Mouse (Mus musculus) spleen, adult 18-20 months (tissue): ENCODE data around the gene Ten1.
A peak's percentile ranks its signal among the peaks of the same experiment; 100 is the strongest.

Experiments used
- DNase-seq, 2 experiments: peaks; one replicate each; pipeline ENCODE4 v3.0.0; 2022; ENCODE audit warnings: mixed read lengths in 2 of 2

Gene Ten1

DNA sequence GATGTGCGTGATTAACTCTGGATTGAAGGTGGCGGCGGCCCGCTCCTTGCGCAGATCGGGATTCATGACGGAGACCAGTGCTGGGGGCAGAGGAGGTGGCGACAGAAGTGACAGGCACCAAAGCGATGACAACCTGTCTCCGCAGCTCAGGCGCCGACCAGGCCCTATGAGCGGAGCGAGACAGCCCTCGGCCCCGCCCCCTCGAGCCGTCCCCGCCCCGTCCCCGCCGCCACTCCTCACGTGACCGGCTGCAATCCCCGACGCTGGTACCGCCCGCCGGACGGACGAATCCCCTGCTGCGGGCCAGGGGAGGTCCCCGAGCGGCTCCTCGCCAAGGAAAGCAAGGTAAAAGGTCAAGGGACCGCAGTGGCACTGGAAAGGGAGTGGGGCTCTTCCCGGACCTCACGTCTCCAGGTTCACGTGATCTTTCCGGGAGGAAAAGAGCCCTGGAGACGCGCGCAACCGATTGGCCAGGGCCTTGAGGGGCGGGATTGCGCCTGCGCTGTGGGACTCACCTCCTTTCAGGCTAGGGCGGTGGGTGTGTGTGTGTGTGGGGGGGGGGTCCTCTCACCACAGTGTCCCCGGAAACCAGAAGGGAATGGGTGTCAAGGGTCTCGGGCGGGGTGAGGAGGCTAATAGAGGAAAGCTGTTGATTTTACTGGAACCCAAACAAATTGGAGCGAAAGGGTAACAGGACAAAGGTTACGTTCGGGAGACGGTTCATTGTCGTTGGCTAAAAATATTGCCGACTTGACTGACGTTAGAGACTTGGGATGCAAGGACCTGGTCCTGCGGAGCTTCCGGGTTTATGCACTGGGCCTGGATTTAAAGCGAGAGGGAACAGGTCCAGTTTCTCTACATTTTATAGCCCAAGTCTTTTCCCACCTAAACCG, at the start of gene Ten1, which contains the start of gene Acox1:
Ten1 (plus strand) TSS at position 217 of the 893 bp plus-strand sequence.
Acox1 (minus strand) TSS at position 407 of the 893 bp plus-strand sequence.
- DNase-seq = peak; percentile 91 to 95

DNA sequence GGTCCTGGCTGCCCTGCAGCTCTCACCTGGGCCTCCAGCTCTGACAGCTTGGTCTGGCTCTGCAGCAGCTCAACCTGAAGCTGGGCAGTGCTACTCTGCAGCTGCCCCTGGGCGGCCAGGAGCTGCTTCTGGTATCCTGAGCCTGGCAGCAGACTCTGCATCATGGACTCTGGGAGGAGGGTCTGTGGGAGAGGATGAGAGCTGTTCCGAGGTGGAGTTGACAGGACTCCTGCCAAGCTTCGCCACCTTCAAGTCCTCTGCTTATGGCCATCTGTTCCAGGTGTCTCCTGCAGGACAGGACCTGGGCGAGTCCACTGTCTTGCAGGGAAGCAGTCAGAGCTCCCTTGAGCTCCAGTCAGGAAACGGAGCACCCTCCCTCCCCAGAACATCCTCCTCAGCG, 49.3 kb upstream of the Ten1 start:
- no peak for DNase-seq

DNA sequence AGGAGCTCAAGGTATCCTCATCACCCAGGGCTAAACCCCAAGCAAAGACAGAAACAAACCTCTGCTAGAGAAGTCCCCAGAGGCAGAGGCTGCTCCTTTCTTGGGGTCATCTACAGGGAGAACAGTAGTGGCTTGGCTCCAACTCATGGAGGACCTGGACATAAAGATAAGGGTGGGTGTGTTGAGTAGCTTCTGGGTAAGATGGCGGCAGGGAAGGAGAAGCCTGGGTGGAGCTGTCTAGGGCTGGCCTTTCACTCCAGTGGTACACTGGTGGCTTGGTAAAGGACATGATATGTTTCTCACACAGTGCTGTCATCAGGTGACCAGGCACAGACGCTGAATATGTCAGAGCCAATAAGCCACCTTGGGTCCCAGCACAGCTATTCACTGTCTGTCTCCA, 47.7 kb upstream of the Ten1 start:
- no peak for DNase-seq

DNA sequence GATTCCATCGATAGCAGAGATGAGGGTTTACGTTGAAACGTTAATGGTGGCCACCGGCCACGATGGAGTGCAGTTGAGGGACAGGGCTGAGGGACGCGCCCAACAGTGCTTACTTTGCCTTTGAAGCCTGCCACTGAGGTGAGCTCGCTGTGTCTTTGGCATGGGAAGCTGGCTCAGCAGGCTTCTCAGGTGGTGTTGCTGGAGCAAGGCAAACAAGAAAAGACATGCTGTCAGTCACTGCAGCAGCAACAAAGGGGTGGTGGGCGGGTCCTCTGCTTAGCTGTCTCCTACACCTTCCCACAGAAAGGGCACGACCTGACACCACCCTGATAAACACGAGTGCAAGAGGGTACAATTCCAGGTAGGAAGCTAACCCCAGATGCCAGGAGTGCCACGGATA, 37.3 kb upstream of the Ten1 start:
- no peak for DNase-seq

DNA sequence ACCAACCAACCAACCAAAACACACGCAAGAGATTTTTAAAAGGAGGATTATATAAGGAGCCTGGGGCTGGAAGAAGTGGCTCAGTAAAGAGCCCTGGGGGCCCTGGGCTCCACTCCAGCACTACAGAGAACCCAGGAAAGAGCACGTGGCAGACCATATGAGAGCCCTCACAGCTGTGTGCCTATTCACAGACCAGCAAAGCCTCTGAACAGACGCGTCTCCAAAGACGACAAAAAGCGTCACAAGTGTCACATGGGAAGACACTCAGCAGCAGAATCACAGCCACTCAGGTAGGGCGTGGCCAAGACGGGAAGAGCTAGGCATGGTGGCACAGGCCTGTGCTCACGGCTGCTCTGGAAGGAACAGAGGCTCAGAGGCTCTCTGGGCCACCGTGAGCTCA, 36.5 kb upstream of the Ten1 start:
- no peak for DNase-seq

DNA sequence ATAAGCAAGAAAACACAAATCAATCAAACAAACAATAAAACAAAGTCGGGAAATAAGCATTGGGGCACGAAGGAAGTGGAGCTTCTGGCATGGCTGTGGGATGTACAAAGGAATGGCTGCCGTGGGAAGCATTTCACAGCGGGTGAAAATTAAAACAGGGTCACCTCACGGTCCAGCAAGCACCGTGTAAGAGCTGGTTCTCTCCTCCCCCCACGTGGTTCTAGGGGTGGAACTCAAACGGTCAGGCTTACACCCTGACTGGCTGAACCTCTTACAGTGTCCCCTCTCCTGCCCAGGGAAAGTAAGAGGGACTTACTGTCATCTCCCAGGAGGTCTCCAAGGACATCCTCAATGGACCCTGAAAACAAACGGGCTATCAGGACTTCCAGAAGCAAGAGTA, 35.7 kb upstream of the Ten1 start:
- no peak for DNase-seq

DNA sequence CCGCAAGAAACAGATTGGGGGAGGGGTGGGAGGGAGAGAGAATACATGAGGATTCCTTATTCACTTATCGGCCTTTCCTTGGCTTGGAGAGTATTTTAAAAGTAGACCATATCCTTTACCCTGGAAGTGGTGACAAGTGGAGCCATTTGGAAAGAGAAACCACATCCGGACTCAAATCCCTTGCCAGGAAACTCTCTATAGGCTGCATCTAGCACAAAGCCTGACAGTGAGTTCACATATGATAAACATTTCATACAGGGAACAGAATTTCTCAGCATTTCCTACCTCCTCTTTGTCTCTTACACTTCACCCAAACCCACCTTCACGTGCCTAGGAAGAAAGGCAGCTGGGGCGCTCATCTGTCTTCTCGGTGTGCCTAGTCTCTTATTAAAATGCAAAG, 31.4 kb upstream of the Ten1 start:
- no peak for DNase-seq

DNA sequence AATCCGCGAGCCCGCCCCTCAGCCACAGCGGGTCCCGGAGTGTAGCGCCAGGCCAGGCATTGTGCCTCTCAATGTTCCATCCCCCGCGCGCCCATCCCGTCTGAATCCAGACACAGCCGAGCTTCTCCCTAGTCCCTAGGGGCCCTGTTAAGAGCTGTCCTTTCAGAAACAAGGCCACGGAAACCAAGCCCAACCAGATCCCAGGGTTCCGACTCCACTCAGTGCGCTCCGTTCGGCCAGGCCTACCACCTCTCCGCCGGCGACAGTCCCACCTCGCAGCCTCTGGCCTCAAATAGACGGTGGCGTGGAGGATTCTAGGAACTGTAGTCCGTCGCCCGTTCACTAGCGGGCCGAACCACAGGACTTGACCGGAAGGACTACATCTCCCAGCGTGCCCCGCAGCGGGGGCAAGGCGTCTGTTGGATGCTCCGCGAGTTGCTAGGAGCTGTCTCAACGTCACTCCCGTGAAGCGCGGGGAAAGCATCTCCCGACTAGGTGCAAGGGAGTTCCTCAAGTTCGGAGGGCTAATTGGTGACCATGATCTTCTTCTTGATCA, 30.7 kb upstream of the Ten1 start, which contains the start of gene Fbf1:
Fbf1 (minus strand) TSS at position 283 of the 556 bp plus-strand sequence.
- DNase-seq = peak; percentile 87 to 92

DNA sequence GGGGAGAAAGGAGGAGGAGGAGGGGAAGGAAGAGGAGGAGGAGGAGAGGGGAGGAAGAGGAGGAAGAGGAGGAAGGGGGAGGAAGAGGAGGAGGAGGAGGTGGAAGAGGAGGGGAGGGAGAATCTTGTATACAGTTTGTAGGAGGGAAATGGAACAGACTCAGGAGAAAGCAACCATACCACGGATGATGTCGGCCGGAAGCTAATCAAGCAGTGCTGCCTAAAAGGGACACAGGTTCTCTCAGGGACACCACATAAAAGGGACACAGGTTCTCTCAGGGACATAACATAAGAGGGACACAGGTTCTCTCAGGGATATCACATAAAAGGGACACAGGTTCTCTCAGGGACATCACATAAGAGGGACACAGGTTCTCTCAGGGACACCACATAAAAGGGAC, 29.4 kb upstream of the Ten1 start:
- no peak for DNase-seq

DNA sequence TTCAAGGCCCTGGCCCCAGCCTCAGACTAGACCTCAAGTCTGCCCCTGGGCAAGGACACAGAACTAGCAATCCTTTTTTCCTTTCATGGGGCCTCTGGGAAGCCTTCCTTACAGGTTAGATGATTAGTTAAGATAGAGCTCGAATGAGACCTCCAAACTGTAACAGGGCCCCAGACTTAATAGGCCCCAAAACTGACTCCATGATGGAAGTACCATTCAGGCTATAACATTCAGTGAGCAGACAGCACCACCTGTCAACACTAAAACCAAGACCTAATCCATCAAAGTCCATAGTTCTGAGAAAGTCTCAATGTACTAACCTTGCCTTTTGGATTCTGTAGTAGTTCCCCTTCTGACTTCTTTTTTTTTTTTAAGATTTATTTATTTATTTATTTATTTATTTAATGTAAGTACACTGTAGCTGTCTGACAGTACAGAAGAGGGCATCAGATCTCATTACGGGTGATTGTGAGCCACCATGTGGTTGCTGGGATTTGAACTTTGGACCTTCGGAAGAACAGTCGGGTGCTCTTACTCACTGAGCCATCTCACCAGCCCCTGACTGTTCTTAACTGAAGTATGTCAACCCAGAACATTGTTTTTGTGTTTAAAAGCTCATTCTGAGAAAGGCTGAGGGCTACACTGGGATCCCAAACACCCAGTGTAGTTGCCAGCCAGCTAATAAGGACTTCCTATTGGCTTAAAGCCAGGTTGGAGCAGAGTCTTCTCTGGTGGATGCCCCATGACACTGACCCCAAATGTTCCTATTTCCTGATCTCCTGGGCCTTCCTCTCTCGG, 28.5 kb upstream of the Ten1 start:
- no peak for DNase-seq

DNA sequence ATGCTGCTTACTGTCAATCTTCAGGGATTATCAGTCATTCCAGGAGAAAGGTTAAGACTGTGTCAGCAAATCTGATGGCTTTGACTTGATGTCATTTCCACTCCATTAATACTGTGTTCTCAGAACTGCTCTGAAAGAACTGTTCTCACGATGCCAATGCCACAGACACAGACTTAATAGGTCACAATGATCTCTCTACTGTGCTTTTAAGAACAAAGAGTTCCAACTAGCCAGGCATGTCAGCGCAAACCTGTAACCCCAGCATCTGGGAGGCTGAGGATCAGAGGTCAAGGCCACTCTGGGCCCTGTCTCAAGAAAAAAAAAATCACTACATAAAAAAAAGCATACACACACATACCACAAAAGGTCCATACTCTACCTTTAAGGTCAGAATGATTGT, 26.7 kb upstream of the Ten1 start:
- DNase-seq = no peak

DNA sequence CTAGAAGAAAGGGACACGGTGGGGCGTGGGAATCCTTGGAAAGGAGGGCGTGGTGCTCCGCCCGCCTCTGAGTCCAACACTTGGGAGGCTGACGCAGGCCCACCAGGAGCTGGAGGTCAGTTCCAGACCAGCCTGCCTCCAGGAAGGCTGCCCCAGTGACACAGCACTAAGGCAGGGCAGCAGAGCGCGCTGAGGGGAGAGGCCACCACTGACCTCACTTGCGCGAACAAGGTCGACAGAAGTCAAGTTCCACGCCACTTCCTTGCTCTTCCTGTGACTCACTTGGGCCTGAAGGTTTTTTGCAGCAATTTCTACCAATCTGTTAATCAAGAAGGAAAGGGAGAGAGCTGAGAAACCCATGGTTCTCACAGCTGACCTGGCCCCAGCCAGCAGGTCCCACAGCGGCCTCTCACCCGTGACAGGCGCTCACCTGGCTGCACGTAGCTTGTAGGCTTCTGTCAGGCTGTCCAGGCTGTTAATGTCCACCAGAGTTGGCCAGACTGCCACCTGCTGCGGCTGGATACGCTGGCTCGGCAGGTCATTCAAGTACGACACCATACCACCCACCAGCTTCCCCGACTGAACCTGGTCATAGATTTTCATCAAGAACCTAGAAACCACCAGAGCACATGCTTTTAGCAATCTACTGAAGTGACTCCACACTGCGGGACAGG, 23.7 kb upstream of the Ten1 start:
- no peak for DNase-seq

DNA sequence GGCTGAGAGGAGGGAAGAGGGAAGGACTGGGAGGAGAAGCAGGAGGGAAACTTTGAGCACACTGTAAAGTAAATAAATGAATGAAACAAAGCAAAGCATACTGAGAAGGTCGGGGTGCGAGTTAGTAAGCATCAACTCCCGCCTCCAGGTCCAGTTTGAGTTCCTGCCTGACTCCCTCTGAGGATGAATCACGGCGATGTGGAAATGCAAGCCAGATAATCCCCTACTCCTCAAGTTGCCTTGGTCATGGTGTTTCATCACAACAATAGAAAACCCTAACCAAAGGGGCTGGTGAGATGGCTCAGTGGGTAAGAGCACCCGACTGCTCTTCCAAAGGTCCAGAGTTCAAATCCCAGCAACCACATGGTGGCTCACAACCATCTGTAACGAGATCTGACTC, 22.6 kb upstream of the Ten1 start:
- DNase-seq = no peak

DNA sequence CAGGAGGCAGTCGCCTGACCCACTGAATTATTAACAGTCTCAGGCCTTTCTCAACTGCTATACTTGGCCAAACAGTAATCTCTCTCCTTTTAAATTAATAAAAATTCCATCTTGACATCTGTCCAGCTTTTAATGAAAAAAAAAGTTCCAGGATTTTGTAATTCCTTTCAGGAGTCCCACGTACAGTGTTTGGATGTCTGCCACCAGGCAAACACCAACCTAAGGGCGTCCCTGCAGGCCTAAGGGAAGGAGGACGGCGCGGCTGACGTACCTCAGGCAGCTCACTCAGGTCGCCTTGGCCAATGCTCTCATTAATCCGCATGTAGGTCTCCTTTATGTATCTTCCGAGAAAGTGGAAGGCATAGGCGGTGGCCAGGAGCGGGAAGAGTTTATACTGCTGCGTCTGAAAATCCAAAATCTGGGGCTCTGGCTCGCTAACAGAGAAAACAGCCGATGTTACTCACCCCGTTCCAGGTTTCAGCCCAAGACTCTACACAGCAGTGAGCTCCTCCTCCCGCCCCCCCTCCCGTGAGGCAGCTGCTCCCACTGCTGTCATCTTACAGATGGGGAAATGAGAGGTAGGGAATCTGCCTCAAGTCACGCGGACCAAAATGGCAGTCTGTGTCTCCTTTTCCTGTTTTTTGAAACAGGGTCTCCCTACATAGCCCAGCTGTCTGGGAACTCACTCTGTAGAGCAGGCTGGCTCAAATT, 20.1 kb upstream of the Ten1 start:
- no peak for DNase-seq

DNA sequence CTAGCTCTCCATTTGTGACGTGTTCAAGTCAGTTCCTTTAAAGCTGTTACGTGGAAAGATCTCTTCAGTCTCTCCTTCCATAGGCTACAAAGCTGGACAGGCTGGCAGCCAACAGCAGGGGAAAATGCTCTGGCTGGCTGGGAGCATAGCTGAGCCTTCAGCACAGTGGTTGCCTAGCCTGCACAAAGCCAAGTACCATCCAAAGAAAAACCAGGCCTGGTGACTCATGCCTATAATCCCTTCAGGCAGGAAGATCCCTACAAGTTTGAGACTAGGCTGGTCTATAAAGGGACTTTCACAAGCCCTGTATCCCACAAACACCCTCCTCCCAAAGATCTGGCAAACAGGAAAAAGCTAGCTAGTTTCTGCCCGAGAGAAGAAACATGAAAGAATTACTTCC, 12.8 kb upstream of the Ten1 start:
- DNase-seq = no peak

DNA sequence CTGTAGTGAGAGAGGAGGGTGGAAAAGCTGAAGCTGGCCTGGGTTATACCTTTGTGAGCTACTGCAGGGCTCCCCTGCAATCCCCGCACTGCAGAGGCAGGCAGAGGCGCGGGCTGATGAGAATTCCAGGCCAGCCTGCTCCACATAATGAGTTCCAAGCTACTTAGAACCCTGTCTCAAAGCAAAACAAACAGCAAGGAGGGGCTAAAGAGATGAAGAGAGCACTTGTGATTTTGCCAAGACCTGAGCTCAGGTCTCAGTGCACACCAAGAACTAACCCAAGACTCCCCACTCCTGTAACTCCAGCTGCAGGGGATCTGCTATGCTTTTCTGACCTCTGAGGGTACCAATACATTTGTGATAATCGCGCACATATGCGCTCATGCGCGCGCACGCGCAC, 12.3 kb upstream of the Ten1 start:
- no peak for DNase-seq

DNA sequence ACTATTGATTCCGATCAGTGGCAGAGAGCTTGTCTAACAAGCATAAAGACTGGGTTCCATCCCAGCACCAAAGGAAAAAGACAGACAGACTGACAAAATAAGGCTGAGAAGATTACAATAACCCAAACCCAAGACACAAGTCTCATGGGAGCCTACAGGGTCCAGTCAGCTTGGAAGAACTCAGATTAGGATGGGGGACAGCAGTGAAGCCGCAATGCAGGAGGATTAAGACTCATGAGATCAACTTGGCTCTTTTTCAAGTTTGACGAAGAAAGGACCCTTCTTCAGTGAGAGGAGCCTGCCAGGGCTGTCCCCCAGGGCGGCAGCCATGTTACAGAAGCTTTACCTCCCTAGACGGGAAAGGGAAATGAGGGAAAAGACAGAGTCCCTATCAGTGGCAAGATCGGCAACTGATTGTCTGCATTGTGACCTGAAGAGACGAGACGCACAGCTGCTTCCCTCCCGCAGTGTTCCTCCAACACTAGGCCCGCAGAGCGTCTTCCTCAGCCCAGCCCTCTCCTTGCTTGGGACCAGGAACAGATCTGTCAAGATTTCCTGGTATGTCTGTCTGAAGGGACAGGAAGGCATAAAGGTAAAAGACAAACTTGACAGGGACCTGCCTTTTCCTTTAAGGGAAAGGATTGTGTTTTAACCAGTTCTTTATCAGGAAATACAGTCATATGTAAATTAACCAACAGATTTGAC, 11.3 kb upstream of the Ten1 start:
- DNase-seq = no peak

DNA sequence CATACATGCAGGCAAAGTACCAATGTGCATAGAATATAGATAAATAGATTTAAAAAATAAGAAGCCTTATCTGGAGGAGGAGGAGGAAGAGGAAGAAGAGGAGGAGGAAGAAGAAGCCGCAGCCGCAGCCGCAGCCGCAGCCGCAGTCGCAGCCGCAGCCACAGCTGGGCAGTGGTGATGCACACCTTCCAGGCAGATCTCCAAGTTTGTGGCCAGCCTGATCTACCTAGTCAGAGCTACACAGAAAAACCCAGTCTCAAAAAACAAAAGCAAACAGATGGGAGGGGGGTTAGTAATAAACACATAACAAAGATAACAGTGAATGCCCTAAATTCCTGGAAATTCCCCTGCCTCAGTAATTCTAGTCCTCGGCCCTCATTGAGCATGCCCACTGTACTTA, 4.0 kb upstream of the Ten1 start:
- no peak for DNase-seq

DNA sequence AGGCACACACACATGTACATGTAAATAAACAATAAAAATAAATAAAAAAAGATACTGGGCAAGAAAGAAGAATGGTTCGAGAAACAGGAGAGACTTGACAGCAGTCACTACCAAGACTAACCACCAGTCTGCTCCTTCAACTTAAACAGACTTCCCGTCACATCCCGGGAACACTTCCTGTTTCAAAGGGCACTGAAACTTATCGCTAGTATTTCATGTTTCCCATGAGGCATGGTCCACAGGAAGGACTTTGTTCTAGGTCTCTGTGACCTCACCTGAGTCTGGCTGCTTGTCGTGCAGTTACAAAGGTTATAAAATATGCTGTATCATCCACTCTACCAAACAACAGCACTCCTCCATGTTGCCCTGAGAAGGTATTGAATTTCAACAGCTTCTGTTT, 3.4 kb upstream of the Ten1 start:
- no peak for DNase-seq

DNA sequence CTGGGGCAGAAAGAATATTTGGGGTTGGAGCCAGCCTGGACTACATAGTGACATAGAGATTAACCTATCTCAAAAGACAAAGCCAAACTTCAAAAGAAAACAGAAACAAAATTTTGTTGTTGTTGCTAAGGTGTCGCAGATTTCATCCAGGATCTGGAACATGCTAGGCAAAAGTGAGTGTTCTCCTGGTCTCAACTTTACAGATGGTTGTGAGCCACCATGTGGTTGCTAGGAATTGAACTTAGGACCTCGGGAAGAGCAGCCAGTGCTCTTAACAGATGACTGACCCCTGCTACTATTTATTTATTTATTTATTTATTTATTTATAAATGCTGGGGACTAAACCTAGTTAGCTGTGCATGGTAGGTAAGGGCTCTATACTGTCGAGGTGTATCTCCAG, 2.3 kb upstream of the Ten1 start:
- DNase-seq = no peak

DNA sequence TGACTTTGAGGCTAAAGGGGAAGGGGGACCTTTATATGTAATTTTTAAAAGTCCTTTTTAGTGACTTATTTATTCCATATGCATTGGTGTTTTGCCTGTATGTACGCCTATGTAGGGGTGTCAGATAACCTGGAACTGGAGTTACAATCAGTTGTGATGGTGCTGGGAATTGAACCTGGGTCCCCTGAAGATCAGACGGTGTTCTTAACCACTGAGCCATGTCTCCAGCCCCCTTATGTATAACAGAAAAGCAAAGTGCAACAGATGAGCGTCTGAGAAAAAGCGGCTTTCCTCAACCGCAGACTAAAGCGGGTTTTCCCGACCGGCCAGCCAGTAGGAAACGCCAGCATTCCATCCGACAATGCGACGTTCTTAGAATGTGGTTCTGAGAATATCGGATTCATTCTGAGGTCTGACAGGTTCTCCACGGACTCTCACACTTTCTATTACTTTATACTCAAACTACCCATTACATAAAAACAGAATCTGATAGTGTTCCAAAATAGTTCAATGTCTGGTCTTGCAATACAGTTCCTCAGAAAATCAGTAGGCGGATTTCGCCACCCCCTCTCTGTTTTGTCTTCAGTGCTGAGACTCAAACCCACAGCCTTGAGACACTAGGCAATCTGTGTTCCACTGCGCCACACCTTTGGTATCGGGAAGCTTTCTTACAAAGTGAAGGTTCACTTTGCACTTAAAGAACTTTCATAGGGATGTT, 1.6 kb upstream of the Ten1 start:
- DNase-seq = no peak
